Mouse (Mus musculus): ENCODE data around the gene Ly6g6d. TPM values are rescaled to one million over a fixed set of nuclear protein-coding genes. Genes with fewer than 3 reads are reported as not detected.

The Ly6g6d gene
- polyA plus RNA-seq, 1 experiment from 2014 or later, result 2.1 TPM

DNA sequence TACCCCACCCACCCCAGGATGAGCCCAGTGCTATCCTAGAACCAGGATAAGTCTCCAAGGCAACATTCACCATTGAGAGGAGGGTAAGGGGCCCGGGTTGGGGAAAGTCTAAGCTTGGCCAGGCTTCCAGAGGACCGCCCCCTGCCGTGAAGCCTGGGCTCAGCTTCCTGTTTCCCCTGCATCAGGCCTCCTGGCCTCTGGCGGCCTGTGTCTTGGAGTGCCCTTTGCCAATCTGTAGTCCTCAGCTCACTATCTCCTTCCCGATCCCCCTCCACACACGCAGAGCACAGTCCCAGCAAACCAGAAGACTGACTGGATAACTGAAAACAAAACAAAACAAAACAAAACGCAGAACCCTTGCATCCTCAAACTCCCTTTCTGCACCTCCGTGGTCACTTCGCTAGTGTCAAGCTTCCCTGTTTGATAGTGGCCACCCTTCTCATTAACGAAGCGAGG lies 28.3 kb downstream of the Ly6g6d start, which contains the start of gene Clic1:
Clic1 (plus strand) TSS at position 406 of the 456 bp plus-strand sequence.
- Histone ChIP-seq H3K9ac (replicated peaks; ENCODE audit: low read depth, low read length) (peak within 1 kb of the TSS; percentile 82), H3K4me2 (replicated peaks; ENCODE audit: low read depth, low read length) (peak within 1 kb of the TSS; percentile 90), H3K4me1 (ENCODE audit: control insufficient read depth, insufficient read depth, low read length) (peaks cover 46% of the 10 kb centered on the region), H3K9me3 (ENCODE audit: control insufficient read depth, low read depth, low read length) (no peaks in the 10 kb centered on the region), H3K27me3 (ENCODE audit: control insufficient read depth, insufficient read depth, low read length) (no peaks in the 10 kb centered on the region), H3K27ac (ENCODE audit: low read length) (peak within 1 kb of the TSS; percentile 100), H3K4me3 (ENCODE audit: low read depth, low read length) (peak within 1 kb of the TSS; percentile 78), H3K36me3 (ENCODE audit: control insufficient read depth, insufficient read depth, low read length) (peaks cover 24% of the 10 kb centered on the region)
- 2% methylated on average over 11 of the region's 11 CpGs for WGBS
- ATAC-seq (ENCODE audit: insufficient number of reproducible peaks, insufficient read depth, low FRiP score, low read depth), result peak; percentile 40; the same call in 1 of the 2 replicates

- 73% methylated on average over 5 of the region's 5 CpGs for WGBS
- Histone ChIP-seq H3K4me1 (ENCODE audit: control insufficient read depth, insufficient read depth, low read length) (peaks cover 46% of the 10 kb centered on the region), H3K4me3 (ENCODE audit: low read depth, low read length) (peak overlapping the region; percentile 78; the same call in 1 of the 2 replicates), H3K4me2 (replicated peaks; ENCODE audit: low read depth, low read length) (peak overlapping the region; percentile 90), H3K9me3 (ENCODE audit: control insufficient read depth, low read depth, low read length) (no peaks in the 10 kb centered on the region), H3K9ac (replicated peaks; ENCODE audit: low read depth, low read length) (no peak overlapping the region), H3K36me3 (ENCODE audit: control insufficient read depth, insufficient read depth, low read length) (peaks cover 18% of the 10 kb centered on the region), H3K27ac (ENCODE audit: low read length) (peak overlapping the region; percentile 100), H3K27me3 (ENCODE audit: control insufficient read depth, insufficient read depth, low read length) (no peaks in the 10 kb centered on the region)
- no peak for ATAC-seq (ENCODE audit: insufficient number of reproducible peaks, insufficient read depth, low FRiP score, low read depth)
Observed at GRCm38 (mm10) chr17:35048932-35049440, 28.9 kb downstream of the Ly6g6d start.

DNA sequence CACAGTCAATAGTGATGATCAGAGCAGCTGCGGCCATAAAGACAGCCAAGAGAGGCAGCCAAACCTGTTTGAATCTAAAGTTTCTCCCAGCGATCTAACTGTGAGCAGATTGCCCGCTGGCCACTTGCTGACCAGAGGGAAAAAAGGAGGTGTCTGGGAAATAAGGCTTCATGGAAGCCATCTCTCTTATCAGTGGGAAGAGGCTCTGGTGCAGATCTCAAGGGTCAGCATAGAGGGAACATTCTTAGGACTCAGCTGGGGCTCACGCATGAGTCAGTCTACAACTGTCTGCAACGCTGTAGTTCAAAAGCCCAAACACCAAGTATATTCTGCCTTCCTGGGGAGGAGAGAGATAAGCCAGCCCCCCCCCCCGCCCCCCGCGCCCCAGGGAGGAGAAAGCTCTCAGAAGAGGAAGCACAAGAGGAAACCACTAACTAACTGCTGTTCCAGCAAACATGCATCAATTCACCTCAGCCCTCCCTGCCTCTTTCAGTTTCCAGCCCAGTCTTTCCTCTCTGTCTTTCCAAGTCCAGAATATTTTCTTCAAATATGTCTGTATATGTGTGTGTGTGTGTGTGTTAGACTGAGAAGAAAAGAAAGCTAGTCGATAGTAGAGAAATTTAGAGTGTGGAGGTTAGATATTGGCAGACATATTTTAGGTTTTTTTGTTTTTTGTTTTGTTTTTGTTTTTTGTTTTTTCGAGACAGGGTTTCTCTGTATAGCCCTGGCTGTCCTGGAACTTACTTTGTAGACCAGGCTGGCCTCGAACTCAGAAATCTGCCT lies 29.5 kb downstream of the Ly6g6d start:
- no peaks in the 10 kb centered on the region for H3K27me3 ChIP-seq (ENCODE audit: control insufficient read depth, insufficient read depth, low read length)
- WGBS, result 27% methylated on average over 11 of the region's 11 CpGs
- H3K4me1 ChIP-seq (ENCODE audit: control insufficient read depth, insufficient read depth, low read length), result peaks cover 46% of the 10 kb centered on the region
- ATAC-seq (ENCODE audit: insufficient number of reproducible peaks, insufficient read depth, low FRiP score, low read depth), result no peak
- H3K4me2 ChIP-seq (replicated peaks; ENCODE audit: low read depth, low read length), result peak overlapping the region; percentile 28
- peak overlapping the region; percentile 100 for H3K27ac ChIP-seq (ENCODE audit: low read length)
- H3K9ac ChIP-seq (replicated peaks; ENCODE audit: low read depth, low read length), result no peak overlapping the region
- no peak overlapping the region for H3K4me3 ChIP-seq (ENCODE audit: low read depth, low read length)
- H3K36me3 ChIP-seq (ENCODE audit: control insufficient read depth, insufficient read depth, low read length), result peaks cover 12% of the 10 kb centered on the region
- H3K9me3 ChIP-seq (ENCODE audit: control insufficient read depth, low read depth, low read length), result no peaks in the 10 kb centered on the region

DNA sequence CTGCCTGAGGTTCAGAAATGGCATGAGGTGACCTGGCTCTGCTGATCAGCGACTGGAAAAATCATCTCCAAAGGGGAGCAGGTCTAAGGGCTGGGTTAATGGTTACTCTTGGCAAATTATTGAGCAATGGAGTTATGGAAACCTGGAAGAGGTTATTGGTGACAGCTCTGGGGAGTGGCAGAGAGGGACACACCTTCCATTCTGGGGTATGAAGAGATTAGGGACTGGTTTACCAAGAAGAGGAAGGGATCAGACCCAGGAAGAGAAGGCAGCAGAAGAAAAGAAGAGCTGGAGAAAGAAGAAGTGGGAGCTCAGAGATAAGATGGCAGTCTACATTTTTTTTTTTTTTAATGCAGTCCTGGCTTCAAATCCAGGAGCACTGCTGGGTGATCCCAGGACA lies 30.2 kb downstream of the Ly6g6d start:
- H3K9ac ChIP-seq (replicated peaks; ENCODE audit: low read depth, low read length), result no peak overlapping the region
- H3K27ac ChIP-seq (ENCODE audit: low read length), result peak overlapping the region; percentile 100
- H3K27me3 ChIP-seq (ENCODE audit: control insufficient read depth, insufficient read depth, low read length), result no peaks in the 10 kb centered on the region
- H3K4me3 ChIP-seq (ENCODE audit: low read depth, low read length), result no peak overlapping the region
- 38% methylated on average over 1 of the region's 1 CpGs for WGBS
- peak overlapping the region; percentile 28 for H3K4me2 ChIP-seq (replicated peaks; ENCODE audit: low read depth, low read length)
- ATAC-seq (ENCODE audit: insufficient number of reproducible peaks, insufficient read depth, low FRiP score, low read depth), result no peak
- peaks cover 42% of the 10 kb centered on the region for H3K4me1 ChIP-seq (ENCODE audit: control insufficient read depth, insufficient read depth, low read length)
- no peaks in the 10 kb centered on the region for H3K9me3 ChIP-seq (ENCODE audit: control insufficient read depth, low read depth, low read length)
- peaks cover 6% of the 10 kb centered on the region for H3K36me3 ChIP-seq (ENCODE audit: control insufficient read depth, insufficient read depth, low read length)

GRCm38 (mm10) chr17:35046681-35047455 lies 31.0 kb downstream of the Ly6g6d start, which contains the start of gene Msh5:
TSS of gene Msh5 (minus strand) at chr17:35046745.
- WGBS, result 2% methylated on average over 33 of the region's 33 CpGs

GRCm38 (mm10) chr17:35045807-35046680 lies 31.8 kb downstream of the Ly6g6d start:
- H3K9me3 ChIP-seq (ENCODE audit: control insufficient read depth, low read depth, low read length), result no peaks in the 10 kb centered on the region
- peak overlapping the region; percentile 61 for H3K4me3 ChIP-seq (ENCODE audit: low read depth, low read length)
- H3K4me2 ChIP-seq (replicated peaks; ENCODE audit: low read depth, low read length), result peak overlapping the region; percentile 98
- no peaks in the 10 kb centered on the region for H3K27me3 ChIP-seq (ENCODE audit: control insufficient read depth, insufficient read depth, low read length)
- 4% methylated on average over 43 of the region's 48 CpGs for WGBS
- H3K36me3 ChIP-seq (ENCODE audit: control insufficient read depth, insufficient read depth, low read length), result no peaks in the 10 kb centered on the region
- H3K9ac ChIP-seq (replicated peaks; ENCODE audit: low read depth, low read length), result peak overlapping the region; percentile 92
- H3K4me1 ChIP-seq (ENCODE audit: control insufficient read depth, insufficient read depth, low read length), result peaks cover 35% of the 10 kb centered on the region
- no peak for ATAC-seq (ENCODE audit: insufficient number of reproducible peaks, insufficient read depth, low FRiP score, low read depth)
- peak overlapping the region; percentile 100 for H3K27ac ChIP-seq (ENCODE audit: low read length)

More at GRCm38 (mm10) chr17:35046681-35047455, 31.0 kb downstream of the Ly6g6d start, which contains the start of gene Msh5:
- Histone ChIP-seq H3K4me1 (ENCODE audit: control insufficient read depth, insufficient read depth, low read length) (peaks cover 36% of the 10 kb centered on the region), H3K9me3 (ENCODE audit: control insufficient read depth, low read depth, low read length) (no peaks in the 10 kb centered on the region), H3K9ac (replicated peaks; ENCODE audit: low read depth, low read length) (peak within 1 kb of the TSS; percentile 92), H3K27me3 (ENCODE audit: control insufficient read depth, insufficient read depth, low read length) (no peaks in the 10 kb centered on the region), H3K4me3 (ENCODE audit: low read depth, low read length) (peak within 1 kb of the TSS; percentile 61), H3K36me3 (ENCODE audit: control insufficient read depth, insufficient read depth, low read length) (no peaks in the 10 kb centered on the region), H3K27ac (ENCODE audit: low read length) (peak within 1 kb of the TSS; percentile 100), H3K4me2 (replicated peaks; ENCODE audit: low read depth, low read length) (peak within 1 kb of the TSS; percentile 98)
- peak; percentile 91 for ATAC-seq (ENCODE audit: insufficient number of reproducible peaks, insufficient read depth, low FRiP score, low read depth)

GRCm38 (mm10) chr17:35044904-35045806 lies 32.7 kb downstream of the Ly6g6d start:
- Histone ChIP-seq H3K4me2 (replicated peaks; ENCODE audit: low read depth, low read length) (peak overlapping the region; percentile 98), H3K9me3 (ENCODE audit: control insufficient read depth, low read depth, low read length) (no peaks in the 10 kb centered on the region), H3K4me1 (ENCODE audit: control insufficient read depth, insufficient read depth, low read length) (peaks cover 35% of the 10 kb centered on the region), H3K27me3 (ENCODE audit: control insufficient read depth, insufficient read depth, low read length) (no peaks in the 10 kb centered on the region), H3K36me3 (ENCODE audit: control insufficient read depth, insufficient read depth, low read length) (no peaks in the 10 kb centered on the region), H3K4me3 (ENCODE audit: low read depth, low read length) (peak overlapping the region; percentile 61), H3K27ac (ENCODE audit: low read length) (no peak overlapping the region; the same call in 1 of the 2 replicates), H3K9ac (replicated peaks; ENCODE audit: low read depth, low read length) (no peak overlapping the region)
- no peak for ATAC-seq (ENCODE audit: insufficient number of reproducible peaks, insufficient read depth, low FRiP score, low read depth)
- 78% methylated on average over 7 of the region's 7 CpGs for WGBS
